Mouse (Mus musculus): Measurements from ENCODE around the gene Nipal4.

Nipal4 gene

DNA sequence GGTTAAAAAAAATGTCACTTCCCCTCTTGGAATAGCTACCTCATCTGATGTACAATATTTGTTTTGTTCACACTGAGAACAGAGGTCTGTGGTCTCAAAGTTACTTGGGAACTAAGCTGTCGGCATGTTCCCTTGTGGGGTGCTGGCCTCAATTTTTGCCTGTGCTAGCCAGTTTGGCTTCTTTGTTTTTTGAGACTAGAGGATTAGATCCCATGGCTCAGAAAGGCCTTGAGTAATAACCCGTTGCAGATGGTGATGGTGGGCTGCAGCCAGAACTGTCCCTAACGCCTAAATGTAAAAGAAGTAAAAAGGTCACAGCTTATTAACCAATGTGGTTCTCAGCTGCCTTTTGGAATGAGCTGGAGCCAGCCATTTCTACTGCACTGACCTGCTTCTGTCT is 53.1 kb downstream of the Nipal4 start:
- DNase-seq = no peak

DNA sequence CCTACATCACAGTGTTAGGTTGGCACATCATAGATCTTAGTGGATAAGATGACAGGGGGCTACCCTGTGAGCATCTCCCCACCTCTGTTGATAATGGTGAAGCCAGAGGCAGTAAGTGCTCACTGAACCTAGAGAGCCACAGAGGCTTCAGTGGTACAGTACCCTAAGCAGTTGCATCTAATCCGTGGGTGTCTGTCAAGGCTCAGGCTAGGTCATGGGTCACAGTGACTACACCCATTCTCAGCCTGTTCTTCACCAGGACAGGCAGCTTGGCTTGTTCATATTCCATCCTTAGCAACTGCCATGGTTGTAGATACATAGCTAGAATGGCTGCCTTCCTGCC is 55.4 kb downstream of the Nipal4 start:
- no peak for DNase-seq

DNA sequence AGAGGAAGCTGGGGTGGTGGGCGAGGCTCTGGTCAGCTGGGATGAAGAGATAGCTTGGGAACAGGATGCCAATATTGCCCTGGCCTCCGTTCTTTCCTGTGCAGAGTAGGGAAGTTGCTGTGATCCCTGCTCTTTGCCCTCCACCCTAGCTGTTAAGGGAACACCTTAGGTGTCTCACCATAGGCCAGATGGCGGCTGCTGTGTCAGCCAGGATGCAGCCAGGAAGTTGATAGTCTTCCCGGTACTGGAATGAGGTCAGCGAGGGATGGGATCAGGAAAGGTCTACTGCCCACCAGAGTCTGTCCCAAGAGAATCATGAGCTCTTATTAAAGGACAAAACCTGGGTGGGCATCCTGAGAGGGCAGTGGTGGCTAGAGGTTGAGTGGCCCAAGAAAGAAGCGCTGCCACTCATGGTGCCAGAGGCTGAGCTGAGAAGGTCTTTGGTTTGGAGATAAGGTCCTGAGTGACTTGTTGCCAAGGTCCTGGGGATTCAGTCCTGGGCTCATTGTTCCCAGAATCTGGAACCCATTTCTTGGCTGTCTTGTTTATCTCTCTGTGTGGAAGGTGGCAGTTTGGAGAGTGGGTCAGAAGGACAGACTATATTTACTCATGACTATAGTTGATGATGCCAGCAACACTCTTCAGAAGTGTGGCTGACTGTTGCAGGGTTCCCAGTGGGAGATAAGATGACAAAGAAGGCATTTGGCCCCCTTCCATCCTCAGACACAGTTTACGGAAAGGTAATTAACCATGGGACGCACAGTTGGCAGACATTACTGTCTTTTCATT is 56.0 kb downstream of the Nipal4 start:
- no peak for DNase-seq

DNA sequence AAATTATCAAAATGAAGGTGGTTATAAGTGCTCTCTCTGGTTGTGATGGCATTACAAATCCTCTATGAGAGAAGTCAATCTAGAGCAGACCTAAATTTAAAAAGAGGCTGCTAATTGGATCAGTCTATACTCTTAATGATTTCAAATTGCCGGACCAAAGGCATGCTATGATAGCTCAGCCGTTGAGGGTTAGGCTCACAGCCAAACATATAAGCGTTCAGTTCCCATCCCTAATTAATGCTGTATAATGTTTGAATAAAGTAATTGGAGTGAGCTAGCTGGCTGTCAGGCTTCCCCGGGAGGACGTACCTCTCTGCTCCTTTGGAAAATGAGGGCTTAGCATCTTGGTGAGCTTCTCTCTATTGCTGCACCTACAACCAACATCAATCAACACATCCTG is 57.1 kb downstream of the Nipal4 start:
- DNase-seq = no peak

DNA sequence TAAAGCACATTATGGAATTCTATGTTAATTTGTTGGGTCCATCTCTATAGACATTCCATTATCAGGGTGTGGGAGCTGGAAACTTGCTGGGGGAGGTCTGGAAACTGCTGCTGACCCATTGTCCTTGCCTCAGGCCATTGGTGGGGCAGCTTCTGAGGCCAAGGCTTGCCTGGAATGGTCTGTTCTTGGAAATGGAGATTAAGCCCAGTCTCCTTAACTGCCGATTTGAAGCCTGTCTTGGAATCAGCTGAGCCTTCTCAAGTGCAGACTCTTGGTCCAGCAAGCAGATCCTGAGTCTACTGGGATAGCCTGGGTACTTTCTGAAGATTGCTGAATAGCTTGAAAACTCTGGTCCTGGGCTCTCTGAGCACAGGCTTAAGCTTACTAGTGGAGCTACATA is 59.3 kb downstream of the Nipal4 start:
- no peak for DNase-seq

DNA sequence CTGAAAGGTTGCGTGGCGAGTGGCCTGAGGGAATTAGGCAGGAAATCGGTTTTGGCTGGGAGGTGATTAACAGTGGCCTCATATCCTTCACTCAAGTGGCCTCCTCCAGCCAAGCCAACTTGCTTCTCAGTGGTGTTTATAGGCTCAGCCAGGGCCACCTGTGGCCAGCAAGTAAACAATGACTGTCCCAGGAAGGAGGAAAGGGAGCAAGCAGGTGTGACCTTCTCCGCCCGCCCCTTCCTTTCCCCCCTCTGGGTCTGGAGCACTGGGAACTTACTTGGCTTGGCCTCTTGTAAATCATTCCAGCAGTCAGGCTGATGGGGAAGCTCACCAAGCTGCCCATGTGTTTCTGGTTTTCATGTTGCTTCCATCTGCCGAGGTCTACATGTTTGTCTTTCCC is 64.2 kb downstream of the Nipal4 start:
- DNase-seq = no peak

Measured in spleen, adult 18-20 months (tissue).